Mouse (Mus musculus) gastrocnemius, postnatal 14 days (tissue): ENCODE results near the gene Tm6sf1. TPM values are rescaled to one million over a fixed set of nuclear protein-coding genes. Genes with fewer than 3 reads are reported as not detected.

Experiments
- DNase-seq: peaks from one replicate; pipeline ENCODE4 v3.0.0; 2021; ENCODE audit warnings: mixed read lengths
- intact Hi-C: fragments of 180-260 bp; cut with DNase I; formaldehyde crosslinking; loops from one replicate; pipeline ENCODE4 v1.15.1; 2025; ENCODE audit warnings: low total_unique reads
- total RNA-seq, 2 experiments: library from RNA; stranded (reverse); gene quantifications; 2 replicates each; pipeline ENCODE4 v1.2.3; 2021

Gene Tm6sf1
- total RNA-seq, 2 experiments from 2014 or later = 32.9 to 43.5 TPM

DNA sequence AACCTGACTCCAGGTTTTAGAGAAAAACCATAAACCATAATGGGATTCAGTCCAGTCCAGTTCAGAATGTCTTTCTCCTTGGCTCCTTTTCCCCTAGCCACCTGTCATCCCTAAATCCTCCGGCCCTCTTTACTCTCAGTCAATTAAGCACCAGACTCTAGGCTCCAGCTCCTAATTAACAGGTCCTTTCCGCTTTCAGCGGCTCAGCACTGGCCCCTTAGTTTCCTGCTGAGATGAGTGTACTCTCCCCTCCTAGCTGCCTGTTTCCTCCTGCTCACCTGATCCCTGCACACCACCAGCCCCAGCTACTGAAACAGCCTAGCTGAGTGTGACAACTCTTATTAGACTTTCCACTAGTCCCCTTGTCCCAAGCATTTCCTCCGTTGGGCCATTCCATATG lies 11.0 kb upstream of the Tm6sf1 start:
- intact Hi-C loops = no loop called here
- no peak for DNase-seq

DNA sequence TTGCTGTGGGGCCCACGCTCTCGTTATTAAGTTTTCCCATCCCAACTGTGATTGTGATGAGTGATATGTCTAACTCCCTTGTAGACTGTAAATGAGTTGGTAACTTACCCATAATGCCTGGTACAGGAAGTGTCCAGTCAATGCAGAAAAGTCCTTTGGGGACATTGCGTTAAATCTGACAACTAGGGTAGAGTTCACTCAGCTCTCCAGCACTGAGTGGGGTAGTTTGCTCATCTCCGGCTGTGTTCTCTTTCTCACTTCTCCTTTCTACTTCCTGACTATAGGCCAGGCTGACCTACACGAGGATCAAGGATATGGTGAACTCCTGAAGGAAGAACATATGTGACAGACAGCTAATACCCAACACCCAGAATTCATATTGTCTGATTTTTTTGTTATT lies 9.6 kb upstream of the Tm6sf1 start:
- intact Hi-C loops = no loop called here
- no peak for DNase-seq

DNA sequence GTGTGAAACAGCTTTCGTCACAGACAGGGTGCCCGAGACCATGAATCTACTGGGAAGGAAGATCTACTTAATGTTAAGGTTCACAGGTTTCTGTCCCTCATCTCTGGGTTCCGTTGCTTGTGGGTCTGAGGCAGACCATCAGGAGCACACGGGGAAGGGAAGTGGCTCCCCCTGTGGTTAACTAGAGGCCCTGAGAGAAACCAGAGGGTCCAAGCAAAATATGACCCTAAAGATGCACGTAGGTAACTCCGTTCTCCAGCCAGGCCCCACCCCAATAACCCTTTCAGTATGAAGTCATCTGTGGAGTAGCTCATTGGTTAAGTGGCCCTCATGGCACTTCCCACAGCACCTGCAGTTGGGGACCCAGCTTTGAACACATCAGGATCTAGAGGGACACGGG lies 9.2 kb upstream of the Tm6sf1 start:
- no peak for DNase-seq
- intact Hi-C loops = no loop called here

DNA sequence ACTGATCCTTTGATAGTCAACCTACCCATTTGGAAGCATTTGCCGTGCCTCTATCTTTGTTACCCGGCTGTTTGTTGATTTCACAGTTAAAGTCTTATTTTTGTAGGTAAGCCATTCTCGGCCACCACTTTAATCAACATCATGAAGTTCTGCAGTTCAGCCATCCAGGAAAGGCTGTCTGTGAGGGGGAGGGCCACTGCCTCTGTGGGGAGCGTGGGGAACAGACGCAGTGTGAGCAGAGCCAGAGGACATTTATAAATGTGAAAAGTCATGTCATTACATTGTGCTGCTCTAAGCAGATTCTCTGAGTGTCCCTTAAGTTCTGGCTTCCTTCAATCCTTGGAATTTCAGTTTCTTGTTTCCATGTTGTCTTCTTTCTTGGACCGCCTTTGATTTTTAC lies 8.6 kb upstream of the Tm6sf1 start:
- no peak for DNase-seq
- intact Hi-C loops = no loop called here

DNA sequence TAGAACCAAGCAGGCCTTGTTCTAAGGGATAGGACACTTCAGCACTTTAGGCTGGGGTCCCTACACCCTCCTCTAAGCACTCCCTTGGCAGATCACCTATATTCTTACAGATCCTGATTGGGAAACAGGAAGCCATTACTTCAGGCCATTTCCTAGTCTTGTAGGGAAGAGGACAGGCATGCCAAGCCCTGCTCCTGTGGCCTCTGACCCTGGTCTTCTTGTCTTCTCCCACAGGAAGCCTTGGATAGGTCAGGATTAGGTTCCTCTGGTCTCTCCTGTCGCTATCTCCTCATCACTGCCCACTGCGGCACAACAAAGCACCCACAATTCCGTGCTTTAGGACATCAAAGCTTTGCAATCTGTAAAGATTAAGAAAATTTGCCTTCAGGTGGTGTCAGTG lies 7.1 kb upstream of the Tm6sf1 start:
- intact Hi-C loops = no loop called here
- no peak for DNase-seq

DNA sequence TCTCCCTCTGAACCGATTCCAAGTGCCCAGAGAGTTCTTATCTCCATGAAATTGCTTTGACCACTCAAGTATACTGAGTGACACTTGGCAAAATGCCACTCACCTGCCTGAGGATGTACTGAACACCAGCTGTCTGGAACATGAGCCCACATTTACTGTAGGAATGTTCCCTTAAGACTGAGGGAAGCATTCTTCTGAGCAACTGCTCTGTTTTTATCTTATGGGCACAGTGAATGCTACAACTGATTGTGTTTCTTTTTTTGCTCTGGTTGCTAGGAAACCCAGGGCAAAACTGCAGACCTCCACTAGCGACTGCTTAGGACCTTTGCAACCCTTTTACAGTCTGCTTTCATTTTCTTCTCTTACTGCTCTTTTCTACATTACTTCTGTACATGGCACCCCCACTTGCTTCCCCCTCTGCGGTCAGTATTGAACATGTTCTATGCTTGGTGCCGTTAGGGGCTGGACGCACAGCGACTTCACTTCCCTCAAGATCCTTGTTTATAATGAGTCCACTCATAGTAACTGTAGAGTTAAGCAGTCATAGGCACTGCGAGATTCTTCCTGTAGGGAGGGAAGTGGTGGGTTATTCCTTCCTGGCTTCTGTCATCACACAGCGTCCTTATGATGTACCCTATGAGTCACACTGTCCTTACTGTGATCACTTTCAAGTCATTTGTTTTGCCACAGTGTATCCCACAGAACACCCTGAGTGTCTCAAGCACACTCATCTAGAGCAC lies 4.1 kb upstream of the Tm6sf1 start:
- no peak for DNase-seq
- intact Hi-C loops = no loop called here

- DNase-seq = no peak
- intact Hi-C loops = no loop called here
These were observed 3.1 kb upstream of the Tm6sf1 start, which contains the start of gene Gm10160 for GRCm38 (mm10) chr7:81855694-81856093. TSS of gene Gm10160 (minus strand) at chr7:81855794.

DNA sequence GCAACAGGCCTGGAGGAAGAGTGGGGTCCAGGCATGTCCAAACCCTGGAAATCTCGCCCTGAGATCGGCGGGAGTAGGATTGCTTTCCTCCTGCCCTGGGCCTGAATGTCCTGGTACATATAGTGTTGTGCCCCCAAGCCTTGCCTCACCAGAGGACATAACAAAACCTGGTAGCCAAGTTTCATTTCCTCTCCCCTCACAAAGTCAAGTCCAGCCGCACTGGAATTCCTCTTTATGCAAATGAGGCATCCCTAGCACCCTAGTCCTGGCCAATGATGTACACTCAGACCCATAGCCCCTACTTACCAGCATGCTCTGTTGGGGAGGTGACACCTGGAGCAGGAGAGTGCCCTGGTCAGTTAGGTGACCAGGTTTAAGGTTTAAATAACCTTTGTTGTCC lies 2.6 kb upstream of the Tm6sf1 start:
- intact Hi-C loops = no loop called here
- DNase-seq = no peak

GRCm38 (mm10) chr7:81858236-81858635 lies 565 bp upstream of the Tm6sf1 start:
- no peak for DNase-seq
- intact Hi-C loops = no loop called here

GRCm38 (mm10) chr7:81860071-81860470 lies 1.3 kb downstream of the Tm6sf1 start:
- DNase-seq = peak; percentile 35
- intact Hi-C loops = no loop called here

- no peak for DNase-seq
- intact Hi-C loops = no loop called here
These were observed 2.2 kb downstream of the Tm6sf1 start for GRCm38 (mm10) chr7:81860996-81861395.

DNA sequence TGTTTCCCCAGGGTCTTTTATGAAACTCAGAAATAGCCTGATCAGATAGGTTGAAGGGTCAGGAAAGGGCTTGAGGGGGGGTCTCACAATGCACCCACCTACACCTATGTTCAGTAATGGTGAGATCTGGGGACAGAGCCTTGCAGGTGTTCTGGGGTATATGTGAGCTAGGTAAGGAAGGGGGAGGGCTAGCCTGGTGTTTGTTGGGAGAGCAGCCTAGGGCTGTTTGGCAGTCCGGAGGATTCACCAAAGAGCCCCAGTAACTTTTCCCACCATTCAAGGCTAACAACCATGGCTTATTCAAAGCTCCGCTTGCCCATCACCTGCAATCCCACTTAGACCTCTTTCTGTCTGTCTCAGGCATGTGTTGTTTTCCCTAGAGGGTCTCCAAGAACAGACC lies 2.7 kb downstream of the Tm6sf1 start:
- DNase-seq = no peak
- intact Hi-C loops = no loop called here

- DNase-seq = no peak
- intact Hi-C loops = no loop called here
These were observed 3.1 kb downstream of the Tm6sf1 start for GRCm38 (mm10) chr7:81861921-81862320.

DNA sequence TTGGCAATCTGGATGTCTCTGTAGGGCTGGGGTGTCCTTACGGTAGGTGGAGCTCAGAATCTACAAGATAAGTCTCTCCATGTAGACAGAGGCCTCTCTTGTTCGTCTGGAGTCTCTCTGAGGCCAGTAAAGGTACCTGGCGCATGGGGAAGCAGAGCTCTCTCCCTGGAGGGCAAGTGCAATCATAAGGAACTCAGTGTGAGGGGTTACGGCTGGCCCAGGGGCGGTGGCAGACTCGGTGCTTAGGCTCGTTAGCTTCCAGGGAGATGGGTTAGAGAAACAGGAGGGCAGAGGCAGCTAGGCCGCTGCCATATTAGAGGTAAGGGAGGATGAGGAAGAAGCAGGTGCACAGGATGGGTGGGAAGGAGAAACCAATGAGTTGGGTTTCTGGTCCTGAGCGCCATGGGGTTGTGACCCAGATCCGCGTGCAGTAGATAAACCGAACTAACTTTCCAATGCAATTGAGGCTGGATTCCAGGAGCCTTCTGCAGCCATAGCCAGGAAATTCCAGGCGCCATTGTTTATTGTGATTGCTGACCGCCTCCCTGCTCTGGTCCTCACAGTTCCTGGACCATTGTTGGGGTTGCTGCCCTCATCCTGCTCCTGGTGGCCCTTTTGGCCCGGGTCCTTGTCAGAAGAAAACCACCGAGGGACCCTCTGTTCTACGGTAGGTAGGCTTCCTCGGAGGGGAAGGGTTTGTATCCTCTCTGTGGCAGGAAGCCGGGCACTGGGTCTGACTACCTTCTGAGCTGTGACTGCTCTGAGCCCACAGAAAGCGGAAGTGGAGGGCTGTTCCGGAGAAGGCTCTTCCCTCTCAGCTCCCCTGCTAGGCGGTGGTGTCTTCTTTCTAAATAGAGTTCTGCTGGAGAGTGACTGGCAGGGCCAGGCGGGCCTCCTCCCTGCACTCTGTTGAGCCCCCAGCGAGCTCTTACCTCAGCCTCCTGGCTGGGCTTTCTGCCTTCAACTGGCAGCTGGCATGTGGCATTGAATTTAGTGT lies 4.1 kb downstream of the Tm6sf1 start:
- peak; percentile 53 for DNase-seq
- intact Hi-C loops = no loop called here

DNA sequence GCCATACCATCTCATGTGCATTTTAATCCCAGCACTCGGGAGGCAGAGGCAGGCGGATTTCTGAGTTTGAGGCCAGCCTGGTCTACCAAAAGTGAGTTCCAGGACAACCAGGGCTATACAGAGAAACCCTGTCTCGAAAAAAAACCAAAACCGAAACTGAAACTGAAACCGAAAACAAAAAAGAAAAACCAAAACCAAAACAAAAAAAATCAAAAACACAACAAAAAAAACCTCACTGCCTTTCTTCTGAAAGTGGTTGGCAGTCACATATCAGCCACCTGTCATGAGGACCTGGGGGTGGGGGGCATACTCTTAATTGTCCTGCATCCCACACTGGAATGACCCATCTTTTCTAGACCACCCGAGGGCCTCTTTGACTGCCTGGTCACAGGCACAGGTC lies 5.8 kb downstream of the Tm6sf1 start:
- intact Hi-C loops = no loop called here

GRCm38 (mm10) chr7:81865937-81866336 lies 7.1 kb downstream of the Tm6sf1 start:
- intact Hi-C loops = no loop called here
- no peak for DNase-seq

More for the DNA sequence above, 5.8 kb downstream of the Tm6sf1 start:
- DNase-seq = no peak

GRCm38 (mm10) chr7:81867231-81867930 lies 8.6 kb downstream of the Tm6sf1 start:
- intact Hi-C loops = no loop called here
- DNase-seq = no peak

DNA sequence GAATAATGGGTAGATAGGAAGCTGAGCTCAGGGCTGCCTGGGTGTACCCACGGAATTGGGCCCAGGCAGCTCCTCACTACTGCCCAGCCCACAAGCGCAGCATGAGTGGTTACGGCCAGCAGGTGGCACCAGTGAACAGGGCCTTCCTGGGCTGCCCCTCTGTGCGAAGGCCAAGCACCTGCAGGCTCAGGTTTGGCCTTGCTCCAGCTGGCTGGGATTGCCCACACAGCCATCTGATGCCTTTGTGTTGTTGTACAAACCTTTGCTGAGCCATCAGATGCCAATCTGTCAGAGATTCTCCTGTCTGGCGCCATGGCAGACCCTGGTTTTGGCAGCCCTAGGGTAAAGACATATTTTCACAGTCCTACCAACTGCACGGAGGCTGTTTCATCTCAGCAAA lies 9.4 kb downstream of the Tm6sf1 start:
- intact Hi-C loops = no loop called here
- DNase-seq = peak; percentile 74

GRCm38 (mm10) chr7:81872493-81873013 lies 13.8 kb downstream of the Tm6sf1 start:
- intact Hi-C loops = no loop called here
- DNase-seq = no peak

GRCm38 (mm10) chr7:81873807-81874206 lies 15.0 kb downstream of the Tm6sf1 start:
- DNase-seq = no peak
- intact Hi-C loops = no loop called here
